Mouse (Mus musculus): ENCODE measurements around the gene Gm7682.
"Not testable (repeated sequence)": the region's sequence is repeated elsewhere in the genome, so short reads cannot be mapped to it uniquely, and the experiment has no call there.

The Gm7682 gene

GRCm38 (mm10) chr5:94445484-94445883, at the start of gene Gm7682:
Gene Gm7682, plus strand, starts transcription at chr5:94445784.
- DNase-seq (ENCODE audit: extremely low read depth, low read depth): not testable (repeated sequence)
